Mouse (Mus musculus) stomach, embryonic 14.5 days (tissue): ENCODE measurements at regions not wholly inside any gene's neighbourhood (a gene's known extent, or its start where the extent isn't known, plus 50 kb on each side); places are given as distances from the start of the nearest gene placed in this dataset.

ENCODE experiments used
- ATAC-seq: fragments of 200-750 bp; cut with Nextera tagmentation; 2 replicates; pipeline ENCODE4 v1.8.0; 2017; ENCODE audit warnings: low read depth, moderate TSS enrichment; ENCODE audit not compliant: insufficient number of reproducible peaks, insufficient read depth, low FRiP score
- H3K27ac ChIP-seq: fragments of 300-500 bp; sonication (generic); 2 replicates; pipeline ENCODE4 v1.5.1; 2014; ENCODE audit warnings: mild to moderate bottlenecking, low read length, moderate library complexity, mixed read lengths
- H3K27me3 ChIP-seq: fragments of 300-500 bp; sonication (generic); 2 replicates; pipeline ENCODE4 v1.6.1; 2014; ENCODE audit warnings: low read length, control low read depth, mixed read lengths; ENCODE audit not compliant: control insufficient read depth, insufficient read depth
- H3K36me3 ChIP-seq: fragments of 300-500 bp; sonication (generic); 2 replicates; pipeline ENCODE4 v1.6.1; 2014; ENCODE audit warnings: mild to moderate bottlenecking, control low read depth, low read length, moderate library complexity, mixed read lengths; ENCODE audit not compliant: control insufficient read depth, insufficient read depth
- H3K4me1 ChIP-seq: fragments of 300-500 bp; sonication (generic); 2 replicates; pipeline ENCODE4 v1.6.1; 2014; ENCODE audit warnings: low read length, control low read depth, mixed read lengths; ENCODE audit not compliant: control insufficient read depth, insufficient read depth
- H3K4me2 ChIP-seq: fragments of 300-500 bp; sonication (generic); replicated peaks from 2 replicates; pipeline ENCODE4 v1.6.1; 2014; ENCODE audit warnings: low read depth, low read length, control low read depth
- H3K4me3 ChIP-seq: fragments of 300-500 bp; sonication (generic); 2 replicates; pipeline ENCODE4 v1.5.1; 2014; ENCODE audit warnings: low read depth, low read length, control low read depth
- H3K9ac ChIP-seq: fragments of 300-500 bp; sonication (generic); replicated peaks from 2 replicates; pipeline ENCODE4 v1.6.1; 2014; ENCODE audit warnings: low read depth, mild to moderate bottlenecking, control low read depth, low read length, moderate library complexity, mixed read lengths
- H3K9me3 ChIP-seq: fragments of 300-500 bp; sonication (generic); 2 replicates; pipeline ENCODE4 v1.6.1; 2016; ENCODE audit warnings: low read depth, low read length, control low read depth; ENCODE audit not compliant: control insufficient read depth
- WGBS: fragments of 180-500 bp; shearing (Covaris S2); extraction: QIAGEN DNeasy Blood & Tissue Kit; methylation state at CpG from one replicate; pipeline ENCODE4 v1.1.7; 2014; 5-methylcytosine and 5-hydroxymethylcytosine counted together

- H3K9ac ChIP-seq: no peak overlapping the region
- WGBS: 84% methylated on average over 11 of the region's 11 CpGs
- no peak overlapping the region for H3K4me2 ChIP-seq
- no peaks in the 10 kb centered on the region for H3K36me3 ChIP-seq
- H3K4me1 ChIP-seq: no peaks in the 10 kb centered on the region
- no peak overlapping the region for H3K27ac ChIP-seq
- ATAC-seq: no peak
- no peaks in the 10 kb centered on the region for H3K27me3 ChIP-seq
- no peaks in the 10 kb centered on the region for H3K9me3 ChIP-seq
- H3K4me3 ChIP-seq: no peak overlapping the region
Measured at GRCm38 (mm10) chr13:92911660-92912284, 67.2 kb downstream of the Mtx3 start.

DNA sequence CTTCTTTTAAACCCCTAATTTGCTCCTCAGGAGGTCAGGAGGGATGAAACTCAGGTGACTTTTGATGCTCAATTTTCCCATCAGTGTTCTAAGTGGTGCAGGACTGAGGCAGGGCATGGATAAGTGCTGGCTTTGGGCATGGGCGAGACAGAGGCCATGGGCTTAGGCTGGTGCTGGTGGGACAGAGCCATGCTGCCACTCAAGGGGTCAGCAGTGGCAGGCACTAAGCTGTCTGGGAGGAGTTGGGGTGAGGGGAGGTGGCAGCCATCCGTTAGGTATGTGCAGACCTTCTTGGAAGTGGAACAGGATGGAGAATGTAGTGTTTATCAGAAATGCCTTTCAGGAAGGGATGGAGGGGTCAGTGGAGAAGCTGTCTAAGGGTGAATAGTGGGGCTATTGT, 68.1 kb downstream of the Mtx3 start:
- H3K9me3 ChIP-seq: no peaks in the 10 kb centered on the region
- no peaks in the 10 kb centered on the region for H3K4me1 ChIP-seq
- H3K27ac ChIP-seq: no peak overlapping the region
- H3K36me3 ChIP-seq: no peaks in the 10 kb centered on the region
- no peak overlapping the region for H3K4me3 ChIP-seq
- H3K27me3 ChIP-seq: no peaks in the 10 kb centered on the region
- no peak overlapping the region for H3K4me2 ChIP-seq
- H3K9ac ChIP-seq: no peak overlapping the region
- ATAC-seq: no peak
- 60% methylated on average over 2 of the region's 2 CpGs for WGBS

DNA sequence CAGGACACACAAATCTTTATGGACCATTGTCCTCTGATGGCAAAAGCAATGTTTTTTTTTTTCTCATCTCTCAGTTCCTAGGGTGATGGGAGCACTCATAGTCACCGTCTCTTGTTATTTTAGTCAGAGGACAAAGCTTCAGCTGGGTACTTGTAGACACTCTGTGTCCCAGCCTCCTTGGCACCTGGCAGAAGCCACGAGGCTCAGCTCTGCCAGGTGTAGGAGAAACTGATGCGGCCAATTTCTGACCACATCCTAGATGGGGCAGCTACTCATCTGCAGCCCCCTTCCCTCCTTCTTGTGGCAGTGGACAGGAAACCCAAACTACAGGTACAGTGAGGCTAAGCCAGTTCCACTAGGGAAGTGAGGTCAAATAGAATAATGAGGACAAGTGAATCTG, 70.1 kb downstream of the Mtx3 start:
- H3K4me3 ChIP-seq: no peak overlapping the region
- H3K9me3 ChIP-seq: no peaks in the 10 kb centered on the region
- no peaks in the 10 kb centered on the region for H3K4me1 ChIP-seq
- H3K27me3 ChIP-seq: no peaks in the 10 kb centered on the region
- H3K9ac ChIP-seq: no peak overlapping the region
- WGBS: 87% methylated on average over 3 of the region's 3 CpGs
- no peak overlapping the region for H3K4me2 ChIP-seq
- no peak overlapping the region for H3K27ac ChIP-seq
- H3K36me3 ChIP-seq: no peaks in the 10 kb centered on the region
- ATAC-seq: no peak

- no peak overlapping the region for H3K27ac ChIP-seq
- 76% methylated on average over 2 of the region's 2 CpGs for WGBS
- no peaks in the 10 kb centered on the region for H3K27me3 ChIP-seq
- ATAC-seq: no peak
- H3K4me3 ChIP-seq: no peak overlapping the region
- H3K9me3 ChIP-seq: no peaks in the 10 kb centered on the region
- no peaks in the 10 kb centered on the region for H3K36me3 ChIP-seq
- H3K4me2 ChIP-seq: no peak overlapping the region
- H3K4me1 ChIP-seq: no peaks in the 10 kb centered on the region
- no peak overlapping the region for H3K9ac ChIP-seq
Measured at GRCm38 (mm10) chr13:92915221-92915839, 70.8 kb downstream of the Mtx3 start.

GRCm38 (mm10) chr13:92915948-92916710, 71.6 kb downstream of the Mtx3 start:
- no peak overlapping the region for H3K4me3 ChIP-seq
- 86% methylated on average over 5 of the region's 5 CpGs for WGBS
- H3K9ac ChIP-seq: no peak overlapping the region
- H3K27me3 ChIP-seq: no peaks in the 10 kb centered on the region
- H3K27ac ChIP-seq: no peak overlapping the region
- H3K36me3 ChIP-seq: no peaks in the 10 kb centered on the region
- H3K9me3 ChIP-seq: no peaks in the 10 kb centered on the region
- ATAC-seq: no peak
- no peak overlapping the region for H3K4me2 ChIP-seq
- H3K4me1 ChIP-seq: no peaks in the 10 kb centered on the region

DNA sequence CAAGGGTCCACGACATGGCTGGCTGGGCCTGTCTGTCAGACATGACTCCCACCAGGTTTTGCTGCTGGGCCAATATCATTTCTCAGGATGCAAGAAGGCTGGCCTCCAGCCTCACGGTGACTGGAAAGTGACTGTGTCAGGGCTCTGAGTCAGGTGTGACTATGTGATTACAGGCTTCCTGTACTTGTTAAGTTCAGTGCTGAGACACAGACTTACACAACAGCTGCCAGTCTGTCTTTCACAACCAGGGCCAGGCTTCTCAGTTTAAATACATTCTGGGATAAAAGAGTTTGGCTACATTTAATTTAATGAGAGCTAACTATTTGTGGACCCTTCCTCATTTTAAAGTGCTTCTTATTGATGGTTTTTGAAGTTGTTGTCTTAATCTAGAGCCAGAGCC, 75.3 kb downstream of the Mtx3 start:
- Histone ChIP-seq H3K27me3 (no peaks in the 10 kb centered on the region), H3K9ac (no peak overlapping the region), H3K36me3 (no peaks in the 10 kb centered on the region), H3K9me3 (no peaks in the 10 kb centered on the region), H3K27ac (no peak overlapping the region), H3K4me1 (no peaks in the 10 kb centered on the region), H3K4me3 (no peak overlapping the region), H3K4me2 (no peak overlapping the region)
- ATAC-seq: no peak
- WGBS: 86% methylated on average over 2 of the region's 2 CpGs

- H3K4me1 ChIP-seq: no peaks in the 10 kb centered on the region
- no peak overlapping the region for H3K4me2 ChIP-seq
- no peak for ATAC-seq
- H3K27me3 ChIP-seq: no peaks in the 10 kb centered on the region
- no peak overlapping the region for H3K27ac ChIP-seq
- H3K36me3 ChIP-seq: no peaks in the 10 kb centered on the region
- 93% methylated on average over 3 of the region's 3 CpGs for WGBS
- no peak overlapping the region for H3K4me3 ChIP-seq
- no peak overlapping the region for H3K9ac ChIP-seq
- H3K9me3 ChIP-seq: no peaks in the 10 kb centered on the region
Measured at GRCm38 (mm10) chr13:92921936-92922335, 77.4 kb downstream of the Mtx3 start.

DNA sequence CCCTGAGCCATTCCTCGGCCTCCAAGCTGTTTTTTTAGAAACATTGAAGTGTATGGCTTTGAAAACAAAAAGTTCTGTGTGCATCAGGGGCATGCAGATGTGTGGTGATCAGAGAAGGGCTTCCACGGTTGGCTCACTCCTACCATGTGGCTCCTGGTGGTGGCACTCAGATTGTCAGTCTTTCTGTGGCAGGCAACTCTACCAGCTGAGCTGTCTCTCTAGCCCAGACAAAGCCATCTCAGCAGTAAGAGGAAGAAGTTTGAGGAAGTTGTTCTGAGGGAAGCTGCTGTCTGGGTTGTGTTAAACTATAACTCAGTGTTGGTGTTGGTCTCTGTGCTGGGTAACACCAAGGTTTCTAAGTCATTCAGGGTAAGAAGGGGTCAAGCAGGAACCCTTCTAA, 78.9 kb downstream of the Mtx3 start:
- WGBS: 84% methylated on average over 2 of the region's 2 CpGs
- Histone ChIP-seq H3K36me3 (no peaks in the 10 kb centered on the region), H3K9ac (no peak overlapping the region), H3K27me3 (no peaks in the 10 kb centered on the region), H3K9me3 (no peaks in the 10 kb centered on the region), H3K4me2 (no peak overlapping the region), H3K4me3 (no peak overlapping the region), H3K27ac (no peak overlapping the region), H3K4me1 (no peaks in the 10 kb centered on the region)
- ATAC-seq: no peak
